Comparison of ENCODE assay signal across 8 mouse cellular contexts in genomic region chrX:136666281-136666706, GRCm38 (mm10). TPM values are rescaled to one million over a fixed set of nuclear protein-coding genes. Genes with fewer than 3 reads are reported as not detected.
DNase-seq lines count a peak whose midpoint lies in the region; ATAC-seq and TF ChIP-seq lines count a peak whose summit lies in the region.

No protein-coding gene starts in this region.

- H3K36me3 ChIP-seq in kidney, embryonic 14.5 days (ENCODE audit: control insufficient read depth, insufficient read depth, low read length), result no peaks in the 10 kb centered on the region
- H3K36me3 ChIP-seq in midbrain, embryonic 12.5 days, result no peaks in the 10 kb centered on the region
- no peaks in the 10 kb centered on the region for H3K36me3 ChIP-seq in stomach, postnatal 0 days (ENCODE audit: control insufficient read depth, insufficient read depth, low read length)

- WGBS in kidney, embryonic 14.5 days, result 39% methylated on average over 20 of the region's 20 CpGs
- WGBS in cerebellum, adult 2 months, result 8% methylated on average over 9 of the region's 20 CpGs
- WGBS in midbrain, embryonic 12.5 days, result 36% methylated on average over 12 of the region's 20 CpGs
- WGBS in stomach, postnatal 0 days, result 22% methylated on average over 13 of the region's 20 CpGs

- no peaks in the 10 kb centered on the region for H3K4me1 ChIP-seq in kidney, embryonic 14.5 days (ENCODE audit: control insufficient read depth, insufficient read depth, low read length)
- H3K4me1 ChIP-seq in cerebellum, adult 2 months (ENCODE audit: control insufficient read depth, insufficient read depth, low read length), result no peaks in the 10 kb centered on the region
- no peaks in the 10 kb centered on the region for H3K4me1 ChIP-seq in midbrain, embryonic 12.5 days
- no peaks in the 10 kb centered on the region for H3K4me1 ChIP-seq in stomach, postnatal 0 days (replicated peaks; ENCODE audit: control insufficient read depth, insufficient read depth)

- peak overlapping the region; percentile 58 for H3K4me2 ChIP-seq in kidney, embryonic 14.5 days (replicated peaks; ENCODE audit: low read depth, low read length)
- peak overlapping the region; percentile 59 for H3K4me2 ChIP-seq in midbrain, embryonic 12.5 days (replicated peaks)
- H3K4me2 ChIP-seq in stomach, postnatal 0 days (replicated peaks; ENCODE audit: low read depth), result peak overlapping the region; percentile 51

- H3K27me3 ChIP-seq in kidney, embryonic 14.5 days (ENCODE audit: control insufficient read depth, insufficient read depth, low read length), result no peaks in the 10 kb centered on the region; the same call in 1 of the 2 replicates
- no peaks in the 10 kb centered on the region for H3K27me3 ChIP-seq in cerebellum, adult 2 months (ENCODE audit: control insufficient read depth, insufficient read depth, low read length)
- H3K27me3 ChIP-seq in midbrain, embryonic 12.5 days, result peaks cover 8% of the 10 kb centered on the region; the same call in 1 of the 2 replicates
- H3K27me3 ChIP-seq in stomach, postnatal 0 days (ENCODE audit: control insufficient read depth, insufficient read depth, low read length), result no peaks in the 10 kb centered on the region

- H3K27ac ChIP-seq in kidney, embryonic 14.5 days (ENCODE audit: low read depth, low read length), result no peak overlapping the region
- peak overlapping the region; percentile 90 for H3K27ac ChIP-seq in cerebellum, adult 2 months (ENCODE audit: insufficient read depth, low read length)
- no peak overlapping the region for H3K27ac ChIP-seq in midbrain, embryonic 12.5 days (replicated peaks)
- H3K27ac ChIP-seq in stomach, postnatal 0 days (replicated peaks), result no peak overlapping the region

- TF ChIP-seq EP300 in stomach, postnatal 0 days (optimal IDR thresholded peaks at IDR 0.05), result no peak

- no peak for DNase-seq in kidney, adult 11 months
- DNase-seq in cerebellum, adult 2 months, result peak; percentile 74 to 76
- peak; percentile 10 to 27 for DNase-seq in frontal cortex, postnatal 10 days (ENCODE audit: low spot score in 2 of 2)
- peak; percentile 18 to 33 for DNase-seq in layer of hippocampus, postnatal 36 days
- DNase-seq in stomach, postnatal 0 days (ENCODE audit: low spot score), result peak; percentile 14
- DNase-seq in natural killer cell, adult 2 months (ENCODE audit: low spot score in 2 of 2), result no peak

- ATAC-seq in kidney, embryonic 14.5 days (ENCODE audit: low FRiP score, low TSS enrichment), result peak; percentile 73
- ATAC-seq in midbrain, embryonic 12.5 days (ENCODE audit: low FRiP score, low read depth), result peak; percentile 87
- ATAC-seq in stomach, postnatal 0 days (ENCODE audit: low FRiP score, low TSS enrichment), result peak; percentile 56; the same call in 1 of the 2 replicates

- peak overlapping the region; percentile 39 for H3K4me3 ChIP-seq in kidney, embryonic 14.5 days (ENCODE audit: low read length)
- peak overlapping the region; percentile 86 for H3K4me3 ChIP-seq in cerebellum, adult 2 months (replicated peaks; ENCODE audit: insufficient read depth, low read depth, low read length)
- H3K4me3 ChIP-seq in midbrain, embryonic 12.5 days, result peak overlapping the region; percentile 49
- peak overlapping the region; percentile 34 for H3K4me3 ChIP-seq in stomach, postnatal 0 days (ENCODE audit: low read depth, low read length)

- peak; percentile 70; the same call in 1 of the 2 replicates for TF ChIP-seq POLR2A in cerebellum, adult 2 months (IDR thresholded peaks at IDR 0.05; ENCODE audit: borderline replicate concordance, insufficient read depth, low read length)

- H3K9ac ChIP-seq in kidney, embryonic 14.5 days (ENCODE audit: low read depth, low read length), result peak overlapping the region; percentile 31; the same call in 1 of the 2 replicates
- H3K9ac ChIP-seq in midbrain, embryonic 12.5 days (replicated peaks), result peak overlapping the region; percentile 61
- H3K9ac ChIP-seq in stomach, postnatal 0 days (ENCODE audit: low read length), result peak overlapping the region; percentile 43; the same call in 1 of the 2 replicates

- no peak for TF ChIP-seq CTCF in cerebellum, adult 2 months (IDR thresholded peaks at IDR 0.05; ENCODE audit: borderline replicate concordance, insufficient read depth, low read depth, low read length)
- TF ChIP-seq CTCF in stomach, postnatal 0 days (IDR thresholded peaks at IDR 0.05; ENCODE audit: low read depth), result no peak

- no peaks in the 10 kb centered on the region for H3K9me3 ChIP-seq in kidney, embryonic 14.5 days (ENCODE audit: control insufficient read depth, low read length)
- H3K9me3 ChIP-seq in midbrain, embryonic 12.5 days, result no peaks in the 10 kb centered on the region
- H3K9me3 ChIP-seq in stomach, postnatal 0 days (ENCODE audit: control insufficient read depth, low read length), result no peaks in the 10 kb centered on the region

RNA-seq across cellular contexts. Expression of gene Tceal1, which starts 41.5 kb away (rescaled TPM):
- 9.5 and 11.3 TPM in 2 replicates for polyA plus RNA-seq in kidney, embryonic 14.5 days (2014; fragmentation: Nextera tagmentation; extraction: Ambion mirVana)
- 17.5 and 18.7 TPM in 2 replicates for polyA plus RNA-seq in cerebellum, adult 2 months (2012; rRNA removed)
- 10 to 100 TPM; 14.4 to 15.5 TPM for total RNA-seq in layer of hippocampus, postnatal 36 days (2021)
- 12.2 and 12.4 TPM in 2 replicates for polyA plus RNA-seq in midbrain, embryonic 12.5 days (2016; fragmentation: Nextera tagmentation; extraction: Ambion mirVana)
- 7.6 and 8.2 TPM in 2 replicates for polyA plus RNA-seq in stomach, postnatal 0 days (2015; fragmentation: Nextera tagmentation; extraction: Ambion mirVana)

Comparison
In these comparisons a context has a peak if more than half of its experiments do, and no peak if none do; other contexts are left out.
1. H3K4me3 ChIP-seq: peak in every context shown above with its lines; median percentile 86 in cerebellum, adult 2 months; 49 in midbrain, embryonic 12.5 days; 39 in kidney, embryonic 14.5 days; 34 in stomach, postnatal 0 days.
2. DNase-seq: peak in cerebellum, adult 2 months (2 of 2), frontal cortex, postnatal 10 days (2 of 2), layer of hippocampus, postnatal 36 days (2 of 2) and stomach, postnatal 0 days (single experiment); none in kidney, adult 11 months (single experiment) and natural killer cell, adult 2 months (0 of 2).
3. Peak in every context shown above with its lines, with median percentiles within 50 percentile points of each other: ATAC-seq, H3K4me2 ChIP-seq and H3K9ac ChIP-seq.